Mouse (Mus musculus): ENCODE measurements at regions not wholly inside any gene's neighbourhood (a gene's known extent, or its start where the extent isn't known, plus 50 kb on each side); places are given as distances from the start of the nearest gene placed in this dataset.

GRCm38 (mm10) chr1:154003669-154004068 lies 103.6 kb upstream of the Teddm2 start:
- TF ChIP-seq POLR2A (IDR thresholded peaks at IDR 0.05; ENCODE audit: control insufficient read depth, extremely low read depth, insufficient read depth, low read length, poor library complexity) (no peak), CTCF (IDR thresholded peaks at IDR 0.05; ENCODE audit: borderline replicate concordance, control insufficient read depth, extremely low read depth, insufficient read depth, low read length, poor library complexity) (no peak)

Data from thymus, adult 2 months (tissue).